Mouse (Mus musculus) midbrain, embryonic 14.5 days (tissue): Measurements from ENCODE around the gene Zfp385a. TPM values are rescaled to one million over a fixed set of nuclear protein-coding genes. Genes with fewer than 3 reads are reported as not detected.
"Not testable (repeated sequence)": the region's sequence is repeated elsewhere in the genome, so short reads cannot be mapped to it uniquely, and the experiment has no call there.

Experiments
- ATAC-seq: fragments of 200-750 bp; cut with Nextera tagmentation; 2 replicates; pipeline ENCODE4 v1.8.0; 2017; ENCODE audit warnings: moderate number of reproducible peaks, moderate library complexity; ENCODE audit not compliant: low FRiP score, low TSS enrichment
- DNase-seq: peaks from one replicate; pipeline ENCODE4 v3.0.0-alpha.2; 2015
- H3K27ac ChIP-seq: fragments of 300-500 bp; sonication (generic); replicated peaks from 2 replicates; pipeline ENCODE4 v1.5.1; 2014; ENCODE audit warnings: mild to moderate bottlenecking, low read depth, low read length, moderate library complexity
- H3K27me3 ChIP-seq: fragments of 300-500 bp; sonication (generic); 2 replicates; pipeline ENCODE4 v1.6.1; 2014; ENCODE audit warnings: low read length, control low read depth, mixed read lengths; ENCODE audit not compliant: control insufficient read depth, insufficient read depth
- H3K36me3 ChIP-seq: fragments of 300-500 bp; sonication (generic); 2 replicates; pipeline ENCODE4 v1.6.1; 2014; ENCODE audit warnings: low read length, control low read depth; ENCODE audit not compliant: control insufficient read depth, insufficient read depth
- H3K4me1 ChIP-seq: fragments of 300-500 bp; sonication (generic); 2 replicates; pipeline ENCODE4 v1.6.1; 2014; ENCODE audit warnings: mild to moderate bottlenecking, antibody characterized with exemption, low read length, control low read depth; ENCODE audit not compliant: control insufficient read depth, insufficient read depth
- H3K4me2 ChIP-seq: fragments of 300-500 bp; sonication (generic); 2 replicates; pipeline ENCODE4 v1.6.1; 2014; ENCODE audit warnings: mild to moderate bottlenecking, low read length, moderate library complexity
- H3K4me3 ChIP-seq: fragments of 300-500 bp; sonication (generic); replicated peaks from 2 replicates; pipeline ENCODE4 v1.5.1; 2014; ENCODE audit warnings: low read depth, low read length
- H3K9ac ChIP-seq: fragments of 300-500 bp; sonication (generic); replicated peaks from 2 replicates; pipeline ENCODE4 v1.6.1; 2014; ENCODE audit warnings: mild to moderate bottlenecking, low read length, moderate library complexity
- H3K9me3 ChIP-seq: fragments of 300-500 bp; sonication (generic); 2 replicates; pipeline ENCODE4 v1.6.1; 2016; ENCODE audit warnings: low read length, control low read depth, mixed read lengths; ENCODE audit not compliant: control insufficient read depth
- WGBS: fragments of 180-500 bp; shearing (Covaris S2); extraction: QIAGEN DNeasy Blood & Tissue Kit; methylation state at CpG from one replicate; pipeline ENCODE4 v1.1.7; 2014; 5-methylcytosine and 5-hydroxymethylcytosine counted together
- microRNA counts: library from miRNA; unstranded; fragments of <30 nt; microRNA quantifications from one replicate; lab custom pipeline; 2016
- microRNA-seq: library from miRNA; unstranded; fragments of <30 nt; microRNA quantifications from one replicate; pipeline ENCODE4, GENCODE M21; 2016
- polyA plus RNA-seq: library from polyadenylated mRNA; unstranded; fragments of >200 nt; fragmentation: Nextera tagmentation; extraction: Ambion mirVana; gene quantifications from 2 replicates; pipeline ENCODE4 v1.2.1, GENCODE M21; 2014

Gene Zfp385a
- polyA plus RNA-seq, 1 experiment from 2014 or later: 20.9 TPM

- WGBS: 93% methylated on average over 3 of the region's 3 CpGs
- H3K36me3 ChIP-seq, ATAC-seq, H3K9ac ChIP-seq, H3K4me2 ChIP-seq, DNase-seq, H3K9me3 ChIP-seq, H3K27ac ChIP-seq, H3K4me3 ChIP-seq, H3K27me3 ChIP-seq: not testable (repeated sequence)
- H3K4me1 ChIP-seq: peaks cover 11% of the 10 kb centered on the region
Observed at GRCm38 (mm10) chr15:103275943-103276342, 64.0 kb downstream of the Zfp385a start.

- Histone ChIP-seq H3K4me1 (peaks cover 11% of the 10 kb centered on the region), H3K9me3 (no peaks in the 10 kb centered on the region), H3K27me3 (no peaks in the 10 kb centered on the region), H3K27ac (peak within 1 kb of the TSS; percentile 61), H3K9ac (peak within 1 kb of the TSS; percentile 47), H3K36me3 (no peaks in the 10 kb centered on the region), H3K4me2 (peak within 1 kb of the TSS; percentile 61), H3K4me3 (peak within 1 kb of the TSS; percentile 85)
- peak; percentile 98 for DNase-seq
- under 1% methylated on average over 38 of the region's 38 CpGs for WGBS
- peak; percentile 100 for ATAC-seq
Observed at GRCm38 (mm10) chr15:103272419-103273279, 67.2 kb downstream of the Zfp385a start, which contains the start of gene Copz1. Copz1 (plus strand) TSS chr15:103272714.

- WGBS: 76% methylated on average over 4 of the region's 4 CpGs
- H3K36me3 ChIP-seq: no peaks in the 10 kb centered on the region
- no peak overlapping the region for H3K9ac ChIP-seq
Observed at GRCm38 (mm10) chr15:103268903-103269302, 71.0 kb downstream of the Zfp385a start.

GRCm38 (mm10) chr15:103264794-103265193, 75.1 kb downstream of the Zfp385a start:
- H3K27ac ChIP-seq: no peak overlapping the region
- H3K36me3 ChIP-seq: no peaks in the 10 kb centered on the region
- no peak overlapping the region for H3K9ac ChIP-seq
- DNase-seq: no peak
- no peaks in the 10 kb centered on the region for H3K4me1 ChIP-seq
- ATAC-seq: no peak
- WGBS: 90% methylated on average over 2 of the region's 2 CpGs
- H3K9me3 ChIP-seq: no peaks in the 10 kb centered on the region
- no peak overlapping the region for H3K4me2 ChIP-seq
- no peak overlapping the region for H3K4me3 ChIP-seq
- no peaks in the 10 kb centered on the region for H3K27me3 ChIP-seq

More at GRCm38 (mm10) chr15:103268903-103269302, 71.0 kb downstream of the Zfp385a start:
- H3K4me3 ChIP-seq: no peak overlapping the region
- H3K27ac ChIP-seq: no peak overlapping the region
- ATAC-seq (no peak), DNase-seq (no peak)
- H3K4me2 ChIP-seq: no peak overlapping the region
- H3K9me3 ChIP-seq: no peaks in the 10 kb centered on the region
- no peaks in the 10 kb centered on the region for H3K27me3 ChIP-seq
- H3K4me1 ChIP-seq: peaks cover 6% of the 10 kb centered on the region

MicroRNA genes within 50 kb of the gene (microRNA counts, 519-probe panel; counts per million panel counts)
- microRNA mmu-miR-148b (lab: Ali Mortazavi, UCI): 5,537 counts per million, percentile 63 among the panel's probes with 10 or more counts

Small RNA genes lying within 50 kb of the gene (microRNA-seq; reads per million reads assigned to microRNA genes)
- gene Mir148b (392 reads per million, percentile 70 among the genes with 10 or more reads in this experiment), gene Mir6963 (not detected)

Other genes with a start within 250 kb of the Zfp385a start
- 22.7 and 25.0 TPM in 2 replicates for gene Smug1, start 173.0 kb downstream of the Zfp385a start, polyA plus RNA-seq
- gene Cbx5, start 100.3 kb downstream of the Zfp385a start, polyA plus RNA-seq: 159 and 177 TPM in 2 replicates
- 764 and 768 TPM in 2 replicates for gene Hnrnpa1, start 99.7 kb downstream of the Zfp385a start, polyA plus RNA-seq
- gene Nfe2, start 81.7 kb downstream of the Zfp385a start, polyA plus RNA-seq: 0.49 and 0.62 TPM in 2 replicates
- 197 and 231 TPM in 2 replicates for gene Copz1, start 67.4 kb downstream of the Zfp385a start, polyA plus RNA-seq
- 0.16 and 0.26 TPM in 2 replicates for gene Gpr84, start 29.5 kb downstream of the Zfp385a start, polyA plus RNA-seq
- gene Itga5, start 26.7 kb upstream of the Zfp385a start, polyA plus RNA-seq: 3.5 and 6.4 TPM in 2 replicates
- 0.33 TPM in 1 of 2 replicates, not detected in the other for gene Gtsf1, start 90.4 kb upstream of the Zfp385a start, polyA plus RNA-seq
- gene Gtsf2, start 108.4 kb upstream of the Zfp385a start, polyA plus RNA-seq: 0.43 TPM in 1 of 2 replicates, not detected in the other
- gene Nckap1l, start 113.7 kb upstream of the Zfp385a start, polyA plus RNA-seq: 1.0 and 2.4 TPM in 2 replicates
- gene Pde1b, start 162.9 kb upstream of the Zfp385a start, polyA plus RNA-seq: 81.6 and 90.8 TPM in 2 replicates
- 110 and 146 TPM in 2 replicates for gene Ppp1r1a, start 197.9 kb upstream of the Zfp385a start, polyA plus RNA-seq
- not detected in 2 replicates for gene Glycam1, start 225.0 kb upstream of the Zfp385a start, polyA plus RNA-seq